Mouse (Mus musculus) layer of hippocampus, adult 8-10 months (tissue): Measurements from ENCODE around the gene Rras2. TPM values are rescaled to one million over a fixed set of nuclear protein-coding genes. Genes with fewer than 3 reads are reported as not detected.

Source experiments
- DNase-seq, 2 experiments: peaks; one replicate each; pipeline ENCODE4 v3.0.0; 2022; ENCODE audit warnings: low spot score in 2 of 2
- total RNA-seq, 4 experiments: library from RNA; stranded (reverse); gene quantifications; 2 replicates each; pipeline ENCODE4 v1.2.4; 2022

The Rras2 gene
- total RNA-seq, 4 experiments from 2014 or later = 21.6 to 25.8 (median 23.3) TPM

- no peak for DNase-seq
Measured at GRCm38 (mm10) chr7:114114976-114115375, 2.6 kb downstream of the Rras2 start.

GRCm38 (mm10) chr7:114114284-114114683, 3.3 kb downstream of the Rras2 start:
- DNase-seq = no peak

GRCm38 (mm10) chr7:114110500-114110899, 7.1 kb downstream of the Rras2 start:
- no peak for DNase-seq

- DNase-seq = no peak
Measured at GRCm38 (mm10) chr7:114105886-114106285, 11.7 kb downstream of the Rras2 start.

- no peak for DNase-seq
Measured at GRCm38 (mm10) chr7:114103629-114104347, 13.8 kb downstream of the Rras2 start.

GRCm38 (mm10) chr7:114103152-114103551, 14.4 kb downstream of the Rras2 start:
- DNase-seq = no peak

GRCm38 (mm10) chr7:114102609-114103008, 15.0 kb downstream of the Rras2 start:
- DNase-seq = no peak

GRCm38 (mm10) chr7:114101412-114101811, 16.2 kb downstream of the Rras2 start:
- no peak for DNase-seq

- no peak for DNase-seq
Measured at GRCm38 (mm10) chr7:114093548-114094174, 23.9 kb downstream of the Rras2 start.

- DNase-seq = no peak
Measured at GRCm38 (mm10) chr7:114090892-114091545, 26.6 kb downstream of the Rras2 start.

GRCm38 (mm10) chr7:114090231-114090630, 27.4 kb downstream of the Rras2 start:
- DNase-seq = no peak

- DNase-seq = no peak
Measured at GRCm38 (mm10) chr7:114088918-114089317, 28.7 kb downstream of the Rras2 start.

GRCm38 (mm10) chr7:114087986-114088385, 29.6 kb downstream of the Rras2 start:
- no peak for DNase-seq

- DNase-seq = no peak
Measured at GRCm38 (mm10) chr7:114087341-114087740, 30.2 kb downstream of the Rras2 start.

GRCm38 (mm10) chr7:114086021-114086710, 31.4 kb downstream of the Rras2 start:
- DNase-seq = no peak

- DNase-seq = no peak
Measured at GRCm38 (mm10) chr7:114083760-114084159, 33.8 kb downstream of the Rras2 start.

GRCm38 (mm10) chr7:114083088-114083487, 34.5 kb downstream of the Rras2 start:
- DNase-seq = no peak

- no peak for DNase-seq
Measured at GRCm38 (mm10) chr7:114081633-114082420, 35.8 kb downstream of the Rras2 start.

GRCm38 (mm10) chr7:114080250-114080649, 37.3 kb downstream of the Rras2 start:
- DNase-seq = no peak

GRCm38 (mm10) chr7:114079343-114079742, 38.2 kb downstream of the Rras2 start:
- DNase-seq = no peak

- no peak for DNase-seq
Measured at GRCm38 (mm10) chr7:114074595-114074994, 43.0 kb downstream of the Rras2 start.
